Mouse (Mus musculus): ENCODE measurements around the gene Snapc5.
A peak's percentile ranks its signal among the peaks of the same experiment; 100 is the strongest.

The Snapc5 gene

DNA sequence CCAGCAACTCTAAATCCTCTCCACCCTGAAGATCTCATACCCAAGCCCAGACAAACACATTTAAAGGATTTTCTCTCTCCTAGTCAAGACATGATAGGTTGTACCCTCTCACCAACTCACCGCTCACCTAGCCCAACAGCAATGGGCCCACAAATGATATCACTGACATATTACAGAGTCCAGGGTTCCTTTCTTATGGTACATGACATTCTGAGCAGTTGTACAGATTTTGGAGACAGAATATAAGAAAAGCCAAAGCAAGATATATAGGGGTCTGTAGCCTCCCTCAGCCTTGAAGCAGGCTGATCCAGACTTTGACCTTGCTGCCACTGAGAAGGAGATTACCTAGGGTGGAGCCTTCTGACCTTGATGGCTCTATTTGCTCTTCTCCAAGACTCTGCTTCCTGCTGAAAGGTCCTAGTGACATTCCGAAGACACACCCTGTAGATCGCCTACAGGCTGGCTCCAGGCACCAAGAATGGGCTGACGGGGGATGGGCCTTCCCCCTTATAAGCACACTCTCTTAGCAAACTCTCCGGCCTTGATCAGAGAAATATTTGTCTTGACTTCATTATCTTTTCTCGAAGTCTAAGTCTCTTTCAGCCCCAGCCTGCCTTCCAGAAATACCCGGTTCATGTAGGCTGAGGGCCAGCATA lies 19.8 kb downstream of the Snapc5 start:
- DNase-seq (ENCODE audit: low read depth, low spot score): peak; percentile 92

DNA sequence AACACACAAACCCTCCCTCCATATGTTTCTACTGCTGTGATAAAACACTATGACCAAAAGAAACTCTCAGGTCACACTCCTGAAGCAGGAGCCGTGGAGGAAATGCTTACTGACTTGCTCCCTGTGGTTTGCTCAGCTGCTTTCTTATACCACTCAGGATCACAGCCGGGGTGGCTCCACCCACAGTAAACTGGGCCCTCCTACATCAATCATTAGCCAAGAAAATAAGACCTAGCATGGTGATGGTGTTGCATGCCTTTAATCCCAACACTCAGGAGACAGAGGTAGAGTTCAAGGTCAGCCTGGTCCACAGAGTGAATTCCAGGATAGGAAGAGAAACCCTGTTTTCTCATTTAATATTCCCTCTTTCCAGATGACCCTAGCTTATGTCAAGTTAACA lies 20.8 kb downstream of the Snapc5 start:
- peak; percentile 66 for DNase-seq (ENCODE audit: low read depth, low spot score)

DNA sequence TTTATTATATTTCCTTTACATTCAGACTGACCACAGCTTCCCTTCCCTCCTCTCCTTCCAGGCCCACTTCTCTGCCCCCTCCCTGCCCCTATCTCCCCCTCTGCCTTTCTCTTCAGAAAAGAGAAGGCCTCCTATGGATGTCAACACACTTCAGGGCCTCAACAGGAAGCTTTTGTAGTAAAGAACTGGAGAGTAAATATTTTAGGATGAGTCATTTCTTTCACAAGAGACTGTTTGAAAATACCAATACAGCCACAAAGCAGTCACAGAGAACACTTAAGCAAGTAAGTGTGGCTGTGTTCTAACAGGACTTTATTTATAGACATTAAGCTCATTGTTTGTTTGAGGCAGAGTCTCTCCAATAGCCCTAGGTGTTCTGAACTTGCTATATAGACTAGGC lies 23.3 kb downstream of the Snapc5 start:
- no peak for DNase-seq (ENCODE audit: low read depth, low spot score)

DNA sequence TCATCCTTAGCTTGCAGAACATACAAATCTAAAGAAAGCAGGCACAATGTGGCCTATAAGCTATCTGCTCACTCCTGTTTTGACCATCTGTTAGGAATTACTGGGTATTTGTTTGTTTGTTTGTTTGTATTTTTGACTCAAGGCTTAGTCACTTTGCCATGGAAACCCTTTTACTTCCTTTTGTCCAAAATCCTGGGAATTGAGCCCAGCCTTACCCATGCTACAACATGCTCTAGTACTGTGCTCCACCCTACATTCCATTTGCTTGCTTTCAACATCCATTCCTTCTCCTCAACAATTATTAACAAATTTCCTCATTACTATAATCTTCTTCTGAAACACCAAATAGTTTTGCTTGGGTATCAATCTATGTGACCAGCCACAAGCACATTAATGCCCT lies 23.8 kb downstream of the Snapc5 start:
- DNase-seq (ENCODE audit: low read depth, low spot score): no peak

DNA sequence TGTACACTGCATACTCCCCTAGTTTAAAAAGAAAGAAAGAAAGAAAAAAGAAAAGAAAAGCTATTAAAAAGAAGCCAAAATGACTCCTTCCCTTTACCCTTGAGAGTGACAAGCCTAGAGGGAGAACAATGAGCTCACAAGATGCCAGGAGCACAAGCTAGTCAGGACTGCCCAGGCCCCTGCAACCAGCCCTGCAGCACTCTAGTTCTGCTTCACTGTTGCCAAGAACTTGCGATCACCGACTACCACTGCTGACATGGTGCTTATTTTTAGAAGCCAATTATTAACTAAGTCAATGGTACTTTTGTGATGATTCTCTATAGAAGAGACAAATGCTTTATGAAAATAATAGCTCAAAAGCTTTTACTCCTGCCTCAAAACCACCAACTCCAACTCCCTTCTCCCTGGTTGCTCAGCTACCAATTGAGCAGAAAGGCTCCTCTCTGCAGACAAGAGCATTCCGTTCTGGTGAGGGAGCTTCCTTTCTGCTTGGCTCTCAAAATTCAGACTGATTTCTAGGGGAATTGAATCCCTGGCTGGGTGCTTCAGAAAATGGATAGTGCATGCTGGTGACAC lies 28.5 kb downstream of the Snapc5 start:
- no peak for DNase-seq (ENCODE audit: low read depth, low spot score)

DNA sequence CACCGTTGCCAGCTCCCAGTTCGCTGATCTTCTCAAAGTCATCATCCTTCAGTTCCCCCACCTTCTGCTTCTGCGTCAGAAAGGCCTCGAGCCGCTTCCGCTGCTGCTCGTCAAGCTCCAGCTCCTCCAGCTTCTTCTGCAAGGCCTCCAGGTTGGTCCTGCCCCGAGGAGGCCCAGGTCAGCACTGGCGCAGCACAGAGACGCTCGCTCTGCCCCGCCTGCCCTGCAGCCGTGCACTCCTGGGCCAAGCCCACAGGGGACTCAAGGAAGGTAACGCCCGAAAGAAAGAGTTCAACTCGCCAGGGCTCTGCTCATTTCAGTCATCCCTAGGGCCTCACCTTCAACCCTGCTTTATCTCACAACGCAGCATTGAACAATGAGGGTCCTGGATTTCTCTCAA lies 35.4 kb downstream of the Snapc5 start:
- no peak for DNase-seq (ENCODE audit: low read depth, low spot score)

DNA sequence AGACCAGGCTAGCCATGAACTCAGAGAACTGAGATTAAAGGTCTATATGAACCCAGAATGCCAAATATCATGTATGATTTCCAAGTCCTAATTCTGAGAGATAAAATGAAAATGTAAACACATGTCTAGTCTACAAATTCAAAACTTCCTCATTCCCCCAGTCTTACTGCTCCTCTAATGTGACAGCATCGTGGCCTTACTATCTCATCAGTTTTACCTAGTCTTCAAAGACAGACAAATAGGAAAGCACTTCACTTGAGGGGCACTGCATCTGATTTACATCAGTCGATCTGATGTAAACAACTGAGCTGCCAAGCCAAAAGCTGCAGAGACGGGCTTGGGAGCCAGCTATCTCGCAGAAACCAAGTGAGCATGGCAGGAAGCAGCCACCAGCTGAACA lies 37.0 kb downstream of the Snapc5 start:
- DNase-seq (ENCODE audit: low read depth, low spot score): no peak

DNA sequence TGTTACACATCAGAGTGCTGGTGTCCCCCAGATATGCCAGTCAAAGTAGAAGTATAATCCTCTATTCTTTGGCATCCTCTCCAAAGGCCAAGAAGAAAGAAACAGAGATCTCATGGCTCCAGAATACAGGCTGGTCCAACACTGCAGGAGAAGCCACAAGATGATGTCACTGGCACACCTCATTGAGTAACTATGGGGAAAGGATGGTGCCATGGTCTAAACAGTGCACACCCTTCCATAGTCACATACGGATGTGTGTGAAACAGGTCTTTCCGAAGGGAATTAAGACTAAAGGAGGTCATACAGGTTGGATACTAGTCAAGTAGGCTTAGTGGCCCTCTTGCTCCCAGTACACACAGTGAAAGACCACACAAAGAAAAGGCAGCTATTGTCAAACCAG lies 37.6 kb downstream of the Snapc5 start:
- DNase-seq (ENCODE audit: low read depth, low spot score): no peak

DNA sequence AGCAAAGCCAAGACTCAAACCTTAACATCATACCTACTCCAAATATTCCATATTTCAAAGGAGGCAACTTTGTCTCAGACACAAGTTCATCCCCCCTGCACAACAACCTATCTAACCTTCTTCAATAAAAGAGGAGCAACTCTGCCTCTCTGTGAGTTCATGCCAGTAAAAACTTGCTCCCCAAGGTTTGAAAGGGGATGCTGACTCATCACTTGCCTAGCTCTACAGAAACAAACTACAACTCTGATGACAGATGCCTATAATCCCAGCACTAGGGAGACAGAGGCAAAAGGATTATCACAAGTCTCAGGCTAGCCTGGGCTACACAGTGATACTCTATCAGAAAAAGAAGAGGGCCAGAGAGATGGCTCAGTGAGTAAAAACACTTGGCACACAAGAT lies 38.8 kb downstream of the Snapc5 start:
- DNase-seq (ENCODE audit: low read depth, low spot score): no peak

DNA sequence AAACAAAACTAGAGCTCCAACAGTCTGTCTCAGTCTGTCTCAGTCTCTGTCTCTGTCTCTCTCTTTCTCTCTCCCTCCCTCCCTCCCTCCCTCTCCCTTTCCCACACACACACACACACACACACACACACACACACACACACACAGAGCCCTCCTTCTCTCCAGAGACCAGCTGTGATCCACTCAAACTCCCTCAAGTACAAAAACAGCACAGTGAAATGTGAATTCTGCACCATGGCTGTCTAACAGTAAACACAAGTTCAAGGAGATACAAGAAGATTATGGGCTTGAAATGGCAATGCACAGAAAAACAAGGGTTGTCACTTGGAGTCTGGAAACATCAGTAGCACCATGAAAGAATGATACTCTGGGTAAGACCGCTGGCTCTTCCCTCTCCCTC lies 40.2 kb downstream of the Snapc5 start:
- DNase-seq (ENCODE audit: low read depth, low spot score): no peak

DNA sequence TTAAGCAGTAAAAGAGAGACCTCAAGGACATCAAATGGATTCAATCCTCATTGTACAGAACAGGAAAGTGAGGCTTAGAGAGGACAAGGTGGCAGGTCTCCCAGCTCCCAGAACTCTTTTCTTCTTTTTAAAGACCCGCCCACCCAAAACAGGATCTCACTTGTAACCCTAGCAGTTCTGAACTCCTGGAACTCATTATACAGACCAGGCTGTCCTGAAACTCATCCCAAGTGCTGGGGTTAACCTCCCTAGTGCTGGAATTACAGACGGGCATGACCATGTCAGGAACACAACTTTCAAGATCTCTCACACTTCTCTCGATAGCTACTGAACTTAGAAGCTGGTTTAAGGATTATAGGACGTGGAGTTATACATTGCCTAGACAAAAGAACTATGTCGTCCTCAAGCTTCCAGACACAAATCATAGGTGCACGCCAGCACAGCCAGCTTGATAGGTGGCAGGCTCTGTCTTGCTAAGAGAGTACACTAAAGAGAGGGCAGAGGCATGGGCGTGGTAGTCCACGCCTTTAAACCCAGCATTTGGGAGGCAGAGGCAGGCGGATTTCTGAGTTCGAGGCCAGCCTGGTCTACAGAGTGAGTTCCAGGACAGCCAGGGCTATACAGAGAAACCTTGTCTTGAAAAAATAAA lies 40.8 kb downstream of the Snapc5 start:
- peak; percentile 36 for DNase-seq (ENCODE audit: low read depth, low spot score)

DNA sequence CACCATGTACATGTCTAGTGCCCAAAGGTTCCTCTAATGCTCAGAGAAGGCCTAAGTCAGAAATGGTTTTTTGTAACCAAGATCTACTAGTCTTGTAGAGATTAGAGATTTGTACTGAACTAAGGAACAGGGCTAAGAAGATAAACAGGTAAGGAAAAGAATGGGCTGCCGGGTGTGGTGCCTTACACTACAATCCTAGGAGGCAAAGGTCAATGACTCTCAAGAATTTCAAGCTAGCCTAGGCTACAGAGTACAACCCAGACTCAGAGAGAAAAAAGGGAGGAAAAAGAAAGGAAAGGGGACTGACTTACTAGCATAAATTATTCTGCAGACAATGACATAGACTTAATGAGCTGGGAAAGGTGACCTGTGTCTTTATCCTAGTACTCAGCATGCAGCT lies 41.5 kb downstream of the Snapc5 start:
- no peak for DNase-seq (ENCODE audit: low read depth, low spot score)

DNA sequence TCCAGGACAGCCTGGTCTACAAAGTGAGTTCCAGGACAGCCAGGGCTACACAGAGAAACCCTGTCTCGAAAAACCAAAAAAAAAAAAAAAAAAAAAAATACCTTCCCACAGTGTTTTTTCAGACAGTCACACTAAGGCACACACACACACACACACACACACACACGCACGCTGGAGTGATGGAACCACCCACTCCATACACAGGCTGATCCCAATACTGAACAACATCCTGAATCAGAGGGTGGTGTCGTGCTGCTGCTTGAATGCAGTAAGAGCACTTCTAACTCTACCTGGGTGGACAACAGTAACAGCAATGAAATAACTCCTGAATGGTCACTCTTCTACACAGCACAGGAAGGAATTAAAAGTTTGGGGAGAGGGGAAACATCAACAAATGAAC lies 42.4 kb downstream of the Snapc5 start:
- DNase-seq (ENCODE audit: low read depth, low spot score): no peak

DNA sequence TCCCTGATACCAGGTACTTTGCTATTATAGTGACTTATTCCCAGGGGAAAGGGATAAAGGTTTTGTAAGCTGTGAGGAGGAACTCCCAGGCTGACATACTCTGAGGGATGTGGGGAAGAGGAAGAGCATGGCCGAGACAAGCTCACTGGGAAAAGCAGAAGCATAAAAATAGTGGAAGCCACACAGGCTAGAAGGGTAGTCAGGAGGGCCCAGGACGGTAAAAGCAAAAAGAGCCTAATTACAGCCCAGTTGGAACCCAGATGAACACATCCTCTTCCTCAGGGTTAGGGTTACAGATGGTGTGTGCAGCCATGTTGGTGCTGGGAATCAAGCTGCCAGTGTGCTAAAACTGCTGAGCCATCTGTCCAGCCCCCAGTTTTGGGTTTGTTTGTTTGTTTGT lies 43.0 kb downstream of the Snapc5 start:
- DNase-seq (ENCODE audit: low read depth, low spot score): no peak

DNA sequence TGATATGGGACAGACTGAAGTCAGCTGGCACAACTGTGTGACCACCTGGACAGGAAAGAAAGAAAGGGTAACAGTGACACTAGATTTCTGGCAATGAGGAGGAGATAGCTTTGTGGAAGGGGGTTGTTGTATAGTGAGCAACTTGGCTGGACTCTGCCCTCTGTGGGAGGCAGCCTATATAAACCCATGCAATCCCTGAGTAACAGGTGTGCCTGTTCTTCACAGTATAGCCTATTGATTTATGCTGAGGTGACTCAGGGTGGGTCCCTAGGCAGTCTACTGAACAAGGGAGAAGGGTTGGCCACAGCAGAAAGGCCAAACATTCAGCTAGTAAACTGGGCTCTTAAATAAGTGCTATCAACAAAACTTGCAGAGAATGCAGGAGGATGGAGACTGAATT lies 46.7 kb downstream of the Snapc5 start:
- no peak for DNase-seq (ENCODE audit: low read depth, low spot score)

DNA sequence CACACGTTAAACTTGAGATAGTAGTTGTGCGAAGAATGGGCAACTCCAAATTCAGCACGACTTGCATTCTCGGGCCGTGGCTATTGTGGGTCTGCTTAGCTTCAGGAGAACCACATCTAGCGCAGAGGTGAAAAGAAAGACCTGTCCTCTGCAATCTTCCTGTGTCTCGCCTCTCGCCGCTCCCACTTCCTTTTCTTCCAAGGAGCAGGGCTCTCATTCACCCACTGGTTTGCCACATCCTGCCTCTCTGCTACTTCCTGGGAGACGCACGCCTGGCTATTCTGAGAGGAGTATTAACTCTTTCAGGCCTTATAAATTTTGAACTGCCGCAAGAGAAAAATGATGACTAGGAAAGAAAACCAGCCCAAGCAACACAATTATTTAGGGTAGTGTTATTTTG lies 48.7 kb downstream of the Snapc5 start:
- DNase-seq (ENCODE audit: low read depth, low spot score): no peak

DNA sequence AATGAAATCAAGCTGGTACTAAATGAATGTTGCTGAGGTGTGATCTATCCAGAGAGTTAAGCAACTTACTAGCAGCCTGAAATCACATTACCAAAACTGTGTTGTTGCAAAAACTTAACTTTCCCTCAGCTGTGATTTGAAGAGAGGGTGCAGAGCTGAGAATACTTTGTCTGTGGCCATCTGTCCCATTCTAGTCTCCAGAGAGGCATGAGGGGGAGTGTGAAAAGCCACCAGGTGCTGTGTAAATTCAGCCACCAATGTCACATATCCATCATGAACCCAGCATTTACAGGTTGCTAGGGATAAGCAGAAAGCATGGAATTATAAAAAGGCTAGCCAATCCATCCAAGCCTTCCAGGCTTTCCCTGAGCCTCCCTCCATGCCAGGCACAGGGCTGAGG lies 49.9 kb downstream of the Snapc5 start:
- DNase-seq (ENCODE audit: low read depth, low spot score): no peak

DNA sequence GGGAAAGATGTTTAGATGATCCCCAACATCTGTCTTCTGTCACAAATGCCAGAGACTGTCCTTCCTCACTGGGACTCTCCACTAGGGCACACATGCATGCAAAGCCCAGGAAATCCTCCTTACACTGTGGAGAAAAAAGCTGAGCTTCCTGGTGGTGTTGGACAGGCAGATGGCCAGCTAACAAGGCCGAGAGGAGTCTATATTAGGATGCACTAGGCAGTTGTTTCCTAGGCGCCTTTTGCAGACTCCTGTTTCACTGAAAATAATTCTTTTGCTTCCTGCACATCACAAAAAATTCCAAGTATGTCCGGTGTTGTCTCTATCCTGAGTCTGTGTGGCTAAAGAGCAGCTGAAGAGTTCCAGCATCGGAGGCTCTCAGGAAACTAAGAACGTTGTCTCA lies 52.1 kb downstream of the Snapc5 start:
- DNase-seq (ENCODE audit: low read depth, low spot score): no peak

DNA sequence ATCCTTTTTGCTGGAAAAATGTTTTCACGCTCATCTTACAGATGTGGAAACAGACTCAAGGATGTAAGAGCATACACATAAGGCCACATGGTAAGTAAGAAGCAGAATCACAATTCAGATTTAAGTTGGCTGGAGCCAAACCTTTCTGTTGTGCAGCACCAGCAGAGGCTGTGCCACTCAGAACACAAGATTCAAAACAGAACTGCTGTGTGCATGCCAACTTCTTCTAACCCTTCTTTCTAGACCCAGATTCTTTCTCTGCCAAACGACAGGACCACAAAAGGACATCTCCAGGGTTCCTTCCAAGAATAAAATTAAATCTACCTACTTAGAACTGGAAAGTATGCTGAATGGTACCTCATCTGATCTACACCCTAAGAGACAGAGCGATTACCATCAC lies 52.6 kb downstream of the Snapc5 start:
- DNase-seq (ENCODE audit: low read depth, low spot score): no peak

DNA sequence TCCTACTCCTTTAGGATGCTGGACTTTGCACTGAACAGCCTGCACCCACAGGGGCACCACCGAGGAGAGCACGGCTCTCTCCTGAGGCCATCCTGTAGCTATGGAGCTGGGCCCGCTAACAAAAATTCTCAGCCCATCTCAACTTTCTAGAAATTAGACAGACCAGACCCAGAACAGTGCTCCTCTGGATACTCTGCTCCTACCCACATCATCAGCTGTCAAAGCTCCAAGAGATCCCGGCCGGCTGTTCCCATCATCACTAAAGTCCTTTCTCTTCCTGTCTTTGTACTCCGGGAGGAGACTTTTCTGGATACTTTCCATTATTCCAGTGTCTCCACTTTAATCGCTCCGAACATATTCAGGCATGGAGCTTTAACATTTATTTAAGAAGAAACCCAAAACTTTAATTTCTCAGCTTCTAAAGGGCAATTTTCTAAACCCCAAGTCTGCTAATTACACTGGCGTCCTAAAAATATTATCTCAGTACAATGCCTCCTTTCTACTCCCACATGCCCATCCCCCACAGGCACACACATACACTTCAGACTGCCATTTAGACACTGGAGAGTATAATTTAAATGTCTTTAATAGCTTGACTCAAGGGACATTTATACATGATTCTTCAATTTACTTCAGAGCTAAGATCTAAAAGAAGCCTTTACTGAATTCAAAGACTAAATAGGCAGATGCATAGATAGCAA lies 53.3 kb downstream of the Snapc5 start:
- DNase-seq (ENCODE audit: low read depth, low spot score): no peak

Measured in ES-CJ7 (cell line).